Mouse (Mus musculus) MEL (cell line): Measurements from ENCODE around the gene Rhoa. TPM values are rescaled to one million over a fixed set of nuclear protein-coding genes. Genes with fewer than 3 reads are reported as not detected.
A peak's percentile ranks its signal among the peaks of the same experiment; 100 is the strongest.

Source experiments
- DNase-seq: peaks from one replicate; pipeline ENCODE4 v3.0.0; 2011; ENCODE audit warnings: low read depth, low spot score
- H3K27ac ChIP-seq: 2 replicates; pipeline ENCODE4 v1.5.1; 2012; ENCODE audit warnings: low read depth, mild to moderate bottlenecking, control low read depth, low read length, moderate library complexity; ENCODE audit not compliant: control insufficient read depth
- H3K27me3 ChIP-seq, 2 experiments: fragments of 150-350 bp in 1 of 2; sonication (generic) in 1 of 2; 2 replicates each; pipeline ENCODE4 v1.6.1; 2012; ENCODE audit warnings: low read length in 2 of 2, mild to moderate bottlenecking in 2 of 2, improper control_type of control experiment in 1 of 2, moderate library complexity in 1 of 2; ENCODE audit not compliant: insufficient read depth in 2 of 2, control insufficient read depth in 1 of 2
- H3K36me3 ChIP-seq, 2 experiments: 2 replicates each; pipeline ENCODE4 v1.6.1; 2012 to 2014; ENCODE audit warnings: low read length in 2 of 2, improper control_type of control experiment in 1 of 2, inconsistent platforms in 1 of 2, mild to moderate bottlenecking in 1 of 2; ENCODE audit not compliant: insufficient read depth in 2 of 2, control insufficient read depth in 1 of 2
- H3K4me1 ChIP-seq, 2 experiments: fragments of 150-350 bp in 1 of 2; sonication (generic) in 1 of 2; 2 replicates each; pipeline ENCODE4 v1.6.1; 2012; ENCODE audit warnings: low read length in 2 of 2, improper control_type of control experiment in 1 of 2, mild to moderate bottlenecking in 1 of 2; ENCODE audit not compliant: insufficient read depth in 2 of 2, control insufficient read depth in 1 of 2
- H3K4me3 ChIP-seq, 2 experiments: fragments of 150-350 bp in 1 of 2; sonication (generic) in 1 of 2; 2 replicates each; pipeline ENCODE4 v1.5.1; 2012; ENCODE audit warnings: low read depth in 2 of 2, low read length in 2 of 2, mild to moderate bottlenecking in 2 of 2, moderate library complexity in 2 of 2, control low read depth in 1 of 2, improper control_type of control experiment in 1 of 2; ENCODE audit not compliant: control insufficient read depth in 1 of 2, insufficient read depth in 1 of 2
- H3K79me2 ChIP-seq: 2 replicates; pipeline ENCODE4 v1.6.1; 2012; ENCODE audit warnings: mild to moderate bottlenecking, low read length, moderate library complexity; ENCODE audit not compliant: control insufficient read depth, poor library complexity, insufficient read depth
- H3K9ac ChIP-seq: 2 replicates; pipeline ENCODE4 v1.6.1; 2012; ENCODE audit warnings: low read depth, mild to moderate bottlenecking, control low read depth, low read length, moderate library complexity; ENCODE audit not compliant: control insufficient read depth, poor library complexity, severe bottlenecking
- H3K9me3 ChIP-seq: fragments of 150-350 bp; sonication (generic); replicated peaks from 2 replicates; pipeline ENCODE4 v1.6.1; 2012; ENCODE audit warnings: mild to moderate bottlenecking, low read length, improper control_type of control experiment, moderate library complexity; ENCODE audit not compliant: insufficient read depth
- BHLHE40 ChIP-seq: IDR thresholded peaks from 2 replicates; pipeline ENCODE4 v1.6.1; 2012; ENCODE audit warnings: low read depth, mild to moderate bottlenecking, inconsistent platforms, low read length, improper control_type of control experiment, borderline replicate concordance
- CHD1 ChIP-seq: IDR thresholded peaks from 2 replicates; pipeline ENCODE4 v1.6.1; 2012; ENCODE audit warnings: low read depth, mild to moderate bottlenecking, inconsistent platforms, low read length, improper control_type of control experiment
- CHD2 ChIP-seq: IDR thresholded peaks from 2 replicates; pipeline ENCODE4 v1.6.1; 2011; ENCODE audit warnings: low read length, improper control_type of control experiment
- CTCF ChIP-seq, 3 experiments: IDR thresholded peaks in 2 of 3; conservative IDR thresholded peaks in 1 of 3; 2 replicates each; pipeline ENCODE4 v1.5.1; 2011 to 2012; ENCODE audit warnings: low read length in 3 of 3, low read depth in 2 of 3, mild to moderate bottlenecking in 2 of 3, improper control_type of control experiment in 1 of 3, inconsistent platforms in 1 of 3, mixed read lengths in 1 of 3, moderate library complexity in 1 of 3; ENCODE audit not compliant: control insufficient read depth in 1 of 3, insufficient read depth in 1 of 3, poor library complexity in 1 of 3, severe bottlenecking in 1 of 3
- E2F4 ChIP-seq: IDR thresholded peaks from 2 replicates; pipeline ENCODE4 v1.6.1; 2011; ENCODE audit warnings: low read depth, low read length, improper control_type of control experiment, borderline replicate concordance
- ELF1 ChIP-seq: IDR thresholded peaks from 2 replicates; pipeline ENCODE4 v1.6.1; 2014; ENCODE audit warnings: low read depth, mild to moderate bottlenecking, inconsistent platforms, low read length, improper control_type of control experiment, moderate library complexity
- GABPA ChIP-seq: IDR thresholded peaks from 2 replicates; pipeline ENCODE4 v1.6.1; 2012; ENCODE audit warnings: low read depth, mild to moderate bottlenecking, inconsistent platforms, low read length, improper control_type of control experiment, moderate library complexity
- GATA1 ChIP-seq: IDR thresholded peaks from 2 replicates; pipeline ENCODE4 v1.6.1; 2011; ENCODE audit warnings: low read depth, low read length, improper control_type of control experiment
- HCFC1 ChIP-seq: IDR thresholded peaks from 2 replicates; pipeline ENCODE4 v1.6.1; 2012; ENCODE audit warnings: low read depth, mild to moderate bottlenecking, inconsistent platforms, low read length, improper control_type of control experiment, moderate library complexity
- JUND ChIP-seq: IDR thresholded peaks from 2 replicates; pipeline ENCODE4 v1.6.1; 2011; ENCODE audit warnings: low read depth, mild to moderate bottlenecking, improper control_type of control experiment, low read length
- KAT2A ChIP-seq: conservative IDR thresholded peaks from 2 replicates; pipeline ENCODE4 v1.6.1; 2012; ENCODE audit warnings: low read depth, low read length, improper control_type of control experiment, inconsistent platforms
- MAFK ChIP-seq: IDR thresholded peaks from 2 replicates; pipeline ENCODE4 v1.6.1; 2011; ENCODE audit warnings: low read depth, mild to moderate bottlenecking, low read length, improper control_type of control experiment, borderline replicate concordance
- MAX ChIP-seq: IDR thresholded peaks from 2 replicates; pipeline ENCODE4 v1.6.1; 2011; ENCODE audit warnings: low read length, improper control_type of control experiment
- MAZ ChIP-seq: IDR thresholded peaks from 2 replicates; pipeline ENCODE4 v1.6.1; 2012; ENCODE audit warnings: low read depth, mild to moderate bottlenecking, inconsistent platforms, low read length, improper control_type of control experiment
- MEF2A ChIP-seq: IDR thresholded peaks from 2 replicates; pipeline ENCODE4 v1.6.1; 2014; ENCODE audit warnings: low read depth, mild to moderate bottlenecking, inconsistent platforms, low read length, improper control_type of control experiment; ENCODE audit not compliant: poor library complexity, insufficient replicate concordance, severe bottlenecking; ENCODE audit errors: extremely low read depth
- MXI1 ChIP-seq: IDR thresholded peaks from 2 replicates; pipeline ENCODE4 v1.6.1; 2011; ENCODE audit warnings: mild to moderate bottlenecking, low read depth, low read length, improper control_type of control experiment
- MYB ChIP-seq: IDR thresholded peaks from 2 replicates; pipeline ENCODE4 v1.6.1; 2011; ENCODE audit warnings: mild to moderate bottlenecking, low read depth, low read length, improper control_type of control experiment
- MYC ChIP-seq: IDR thresholded peaks from 2 replicates; pipeline ENCODE4 v1.6.1; 2011; ENCODE audit warnings: low read depth, mild to moderate bottlenecking, low read length, improper control_type of control experiment, moderate library complexity
- NELFE ChIP-seq: IDR thresholded peaks from 2 replicates; pipeline ENCODE4 v1.6.1; 2011; ENCODE audit warnings: low read depth, low read length, improper control_type of control experiment
- POLR2A ChIP-seq, 2 experiments: IDR thresholded peaks; 2 replicates each; pipeline ENCODE4 v1.6.1; 2011 to 2012; ENCODE audit warnings: low read length in 2 of 2, mild to moderate bottlenecking in 2 of 2, control low read depth in 1 of 2, improper control_type of control experiment in 1 of 2, low read depth in 1 of 2, moderate library complexity in 1 of 2; ENCODE audit not compliant: control insufficient read depth in 1 of 2, insufficient read depth in 1 of 2, poor library complexity in 1 of 2
- POLR2AphosphoS2 ChIP-seq: IDR thresholded peaks from 2 replicates; pipeline ENCODE4 v1.6.1; 2011; ENCODE audit warnings: low read length, improper control_type of control experiment
- POLR2AphosphoS5 ChIP-seq: IDR thresholded peaks from 2 replicates; pipeline ENCODE4 v1.6.1; 2012; ENCODE audit warnings: low read depth, borderline replicate concordance, mild to moderate bottlenecking, inconsistent platforms, low read length, moderate library complexity, mixed read lengths
- RAD21 ChIP-seq: IDR thresholded peaks from 2 replicates; pipeline ENCODE4 v1.6.1; 2011; ENCODE audit warnings: mild to moderate bottlenecking, low read depth, low read length, improper control_type of control experiment
- RCOR1 ChIP-seq: IDR thresholded peaks from 2 replicates; pipeline ENCODE4 v1.6.1; 2012; ENCODE audit warnings: low read depth, mild to moderate bottlenecking, inconsistent platforms, low read length, improper control_type of control experiment
- SIN3A ChIP-seq: IDR thresholded peaks from 2 replicates; pipeline ENCODE4 v1.6.1; 2012; ENCODE audit warnings: low read length, improper control_type of control experiment, inconsistent platforms
- SMC3 ChIP-seq: IDR thresholded peaks from 2 replicates; pipeline ENCODE4 v1.6.1; 2011; ENCODE audit warnings: low read depth, low read length, improper control_type of control experiment
- TAL1 ChIP-seq: IDR thresholded peaks from 2 replicates; pipeline ENCODE4 v1.6.1; 2012; ENCODE audit warnings: mild to moderate bottlenecking, inconsistent platforms, low read length, moderate library complexity, mixed read lengths
- TBP ChIP-seq: IDR thresholded peaks from 2 replicates; pipeline ENCODE4 v1.8.0; 2011; ENCODE audit warnings: low read depth, low read length, improper control_type of control experiment
- TCF12 ChIP-seq: IDR thresholded peaks from 2 replicates; pipeline ENCODE4 v1.6.1; 2014; ENCODE audit warnings: low read depth, mild to moderate bottlenecking, inconsistent platforms, low read length, improper control_type of control experiment, moderate library complexity
- UBTF ChIP-seq: IDR thresholded peaks from 2 replicates; pipeline ENCODE4 v1.6.1; 2012; ENCODE audit warnings: low read depth, mild to moderate bottlenecking, inconsistent platforms, low read length, improper control_type of control experiment, moderate library complexity, borderline replicate concordance; ENCODE audit not compliant: insufficient read depth
- USF1 ChIP-seq: IDR thresholded peaks from 2 replicates; pipeline ENCODE4 v1.6.1; 2014; ENCODE audit warnings: low read depth, mild to moderate bottlenecking, inconsistent platforms, low read length, improper control_type of control experiment, moderate library complexity
- USF2 ChIP-seq, 2 experiments: IDR thresholded peaks; 2 replicates each; pipeline ENCODE4 v1.6.1; 2011 to 2012; ENCODE audit warnings: improper control_type of control experiment in 2 of 2, low read length in 2 of 2, borderline replicate concordance in 1 of 2, inconsistent platforms in 1 of 2, low read depth in 1 of 2, mild to moderate bottlenecking in 1 of 2; ENCODE audit not compliant: insufficient read depth in 1 of 2
- ZC3H11A ChIP-seq: IDR thresholded peaks from 2 replicates; pipeline ENCODE4 v1.6.1; 2012; ENCODE audit warnings: low read depth, mild to moderate bottlenecking, inconsistent platforms, low read length, improper control_type of control experiment
- ZKSCAN1 ChIP-seq: IDR thresholded peaks from 2 replicates; pipeline ENCODE4 v1.6.1; 2012; ENCODE audit warnings: low read depth, mild to moderate bottlenecking, inconsistent platforms, low read length, improper control_type of control experiment, moderate library complexity
- ZMIZ1 ChIP-seq: IDR thresholded peaks from 2 replicates; pipeline ENCODE4 v1.6.1; 2012; ENCODE audit warnings: low read depth, mild to moderate bottlenecking, inconsistent platforms, low read length, improper control_type of control experiment, moderate library complexity
- ZNF384 ChIP-seq: IDR thresholded peaks from 2 replicates; pipeline ENCODE4 v1.6.1; 2012; ENCODE audit warnings: low read depth, mild to moderate bottlenecking, inconsistent platforms, low read length, improper control_type of control experiment
- polyA plus RNA-seq, 2 experiments: library from polyadenylated mRNA; stranded (reverse) in 1 of 2; unstranded in 1 of 2; fragments of >175 nt in 1 of 2; fragments of >200 nt in 1 of 2; gene quantifications; 2 replicates each; pipeline versions ENCODE4 v1.2.1 to v1.2.4; 2012; ENCODE audit warnings: low replicate concordance in 2 of 2, low read depth in 1 of 2; ENCODE audit not compliant: insufficient read length in 2 of 2, insufficient read depth in 1 of 2, missing spikeins in 1 of 2
- total RNA-seq: library from RNA; depleted of rRNA; stranded (reverse); fragments of 300-350 nt; gene quantifications from 2 replicates; pipeline ENCODE4 v1.2.3, GENCODE M21; 2012

Rhoa gene
- total and polyA plus RNA-seq, 3 experiments = 80.9 to 241 TPM; not detected in 1

DNA sequence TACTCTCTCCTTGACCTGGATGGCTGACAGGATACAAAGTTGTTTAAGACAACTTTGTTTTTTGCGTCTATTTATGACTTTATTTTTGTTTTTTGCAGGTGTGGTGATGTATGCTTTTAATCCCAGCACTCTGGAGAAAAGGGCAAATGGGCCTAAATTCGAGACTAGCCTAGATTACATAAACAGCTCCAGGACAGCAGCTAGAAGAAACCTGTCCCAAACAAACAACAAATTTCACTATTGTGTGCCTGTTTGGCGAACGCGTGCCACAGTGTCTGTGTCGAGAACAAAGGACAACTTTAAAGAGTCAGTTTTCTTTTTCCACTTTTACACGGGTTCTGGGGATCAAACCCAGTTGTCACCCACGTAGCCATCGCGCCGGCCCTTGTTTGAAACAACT is 41.1 kb downstream of the Rhoa start:
- no peak for TF ChIP-seq ZMIZ1
- no peak for TF ChIP-seq USF2 (IDR thresholded peaks at IDR 0.05; ENCODE audit: borderline replicate concordance in 1 of 2, insufficient read depth in 1 of 2, low read depth in 1 of 2, low read length in 2 of 2)
- no peak for TF ChIP-seq ZNF384
- TF ChIP-seq TCF12 = peak; percentile 25; the same call in 1 of the 2 replicates
- no peak for TF ChIP-seq GATA1
- TF ChIP-seq E2F4 = no peak
- no peak for TF ChIP-seq MYC
- TF ChIP-seq ZKSCAN1 = no peak
- TF ChIP-seq KAT2A = no peak
- TF ChIP-seq ELF1 = no peak
- peak; percentile 69 for TF ChIP-seq SIN3A
- no peak for TF ChIP-seq MXI1
- no peak for TF ChIP-seq GABPA
- no peak for TF ChIP-seq MYB
- no peak for TF ChIP-seq RCOR1
- TF ChIP-seq CHD2 = no peak
- TF ChIP-seq TAL1 = no peak
- no peak for TF ChIP-seq RAD21
- TF ChIP-seq POLR2A (IDR thresholded peaks at IDR 0.05; ENCODE audit: control insufficient read depth in 1 of 2, insufficient read depth in 1 of 2, low read depth in 1 of 2, low read length in 2 of 2, poor library complexity in 1 of 2) = no peak
- no peak for TF ChIP-seq JUND
- TF ChIP-seq MAZ = no peak
- TF ChIP-seq SMC3 = no peak
- TF ChIP-seq MEF2A = no peak
- TF ChIP-seq HCFC1 = no peak
- TF ChIP-seq CHD1 = peak; percentile 86; the same call in 1 of the 2 replicates
- no peak for TF ChIP-seq ZC3H11A
- no peak for TF ChIP-seq UBTF
- TF ChIP-seq NELFE = no peak
- no peak for TF ChIP-seq CTCF (IDR thresholded peaks at IDR 0.05 in 2 of 3, conservative IDR thresholded peaks at IDR 0.05 in 1 of 3; ENCODE audit: control insufficient read depth in 1 of 3, insufficient read depth in 1 of 3, low read depth in 2 of 3, low read length in 3 of 3, poor library complexity in 1 of 3, severe bottlenecking in 1 of 3)
- TF ChIP-seq MAX = peak; percentile 40; the same call in 1 of the 2 replicates
- TF ChIP-seq POLR2AphosphoS5 = no peak
- TF ChIP-seq POLR2AphosphoS2 = no peak
- no peak for TF ChIP-seq MAFK
- TF ChIP-seq BHLHE40 = no peak
- no peak for TF ChIP-seq USF1
- no peak for TF ChIP-seq TBP
- H3K79me2 ChIP-seq = peaks cover 30% of the 10 kb centered on the region
- H3K9me3 ChIP-seq = no peaks in the 10 kb centered on the region
- H3K36me3 ChIP-seq = peaks cover 9 to 37% of the 10 kb centered on the region in 2 experiments
- no peak for DNase-seq
- no peaks in the 10 kb centered on the region for H3K27me3 ChIP-seq
- peak overlapping the region; percentile 92 for H3K27ac ChIP-seq
- peak overlapping the region; percentile 91 for H3K9ac ChIP-seq
- peak overlapping the region; percentile 94 to 95 for H3K4me3 ChIP-seq
- H3K4me1 ChIP-seq = peaks cover 17 to 40% of the 10 kb centered on the region in 2 experiments
